Mouse (Mus musculus) mature B cell (primary cell): ENCODE measurements around the gene Cyb561.

Experiments used
- in situ Hi-C: fragments of 300-500 bp; cut with MboI; formaldehyde crosslinking; loops from 2 replicates; pipeline ENCODE4 v1.14.3; 2019

Cyb561 gene

DNA sequence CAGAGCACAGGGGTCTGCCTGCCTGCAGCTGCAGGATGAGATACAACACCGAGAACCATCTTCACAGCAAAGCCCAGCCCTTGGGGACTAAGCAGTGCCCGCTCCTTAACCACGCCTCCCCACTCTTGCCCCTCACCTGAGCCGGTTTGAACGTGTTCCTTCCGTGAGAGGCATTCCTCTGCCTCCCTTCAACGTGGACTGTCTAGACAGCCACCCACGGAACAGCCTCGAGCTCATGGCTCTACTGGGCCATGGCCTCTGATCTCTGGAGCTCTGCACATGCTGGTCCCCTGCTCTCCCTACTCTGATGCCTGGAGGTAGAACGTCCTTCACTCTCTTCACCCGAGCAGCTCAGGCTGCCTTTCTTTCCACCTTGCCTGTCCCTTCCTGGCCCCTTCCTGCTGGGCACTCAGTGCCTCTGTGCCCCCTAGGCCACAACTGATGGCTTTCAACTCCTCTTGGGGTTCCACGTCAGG lies at the start of gene Cyb561:
Gene Cyb561, minus strand, starts transcription at position 426 of the 476 bp plus-strand sequence.
- in situ Hi-C loops = no loop called here

DNA sequence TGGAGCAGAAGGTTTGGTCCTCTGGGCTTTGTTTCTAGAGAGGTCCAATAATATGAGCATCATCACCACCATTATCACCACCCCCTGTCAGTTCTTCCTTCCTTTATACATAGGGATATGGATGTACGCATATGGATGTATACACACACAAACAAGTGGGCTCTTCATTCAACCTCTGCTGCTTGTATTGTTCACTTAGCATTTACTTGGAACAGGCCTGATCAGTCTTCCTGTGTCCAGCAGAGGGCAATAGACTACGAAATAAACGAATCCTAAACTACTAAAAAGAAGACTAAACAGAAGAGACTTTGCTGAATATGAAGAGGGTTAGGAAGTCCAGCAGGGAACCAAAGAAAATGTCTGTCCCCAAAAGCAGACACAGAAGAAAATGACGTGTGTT lies 48.6 kb upstream of the Cyb561 start:
- in situ Hi-C loops = no loop called here

- in situ Hi-C loops = no loop called here
Measured at GRCm38 (mm10) chr11:106000062-106000461, 46.9 kb upstream of the Cyb561 start.

GRCm38 (mm10) chr11:105994375-105994774 lies 41.2 kb upstream of the Cyb561 start, which contains the start of gene Ace3:
Ace3 (plus strand) TSS chr11:105994675.
- in situ Hi-C loops = no loop called here

GRCm38 (mm10) chr11:105990231-105990630 lies 37.1 kb upstream of the Cyb561 start:
- in situ Hi-C loops = no loop called here

GRCm38 (mm10) chr11:105989446-105989845 lies 36.3 kb upstream of the Cyb561 start:
- in situ Hi-C loops = no loop called here

DNA sequence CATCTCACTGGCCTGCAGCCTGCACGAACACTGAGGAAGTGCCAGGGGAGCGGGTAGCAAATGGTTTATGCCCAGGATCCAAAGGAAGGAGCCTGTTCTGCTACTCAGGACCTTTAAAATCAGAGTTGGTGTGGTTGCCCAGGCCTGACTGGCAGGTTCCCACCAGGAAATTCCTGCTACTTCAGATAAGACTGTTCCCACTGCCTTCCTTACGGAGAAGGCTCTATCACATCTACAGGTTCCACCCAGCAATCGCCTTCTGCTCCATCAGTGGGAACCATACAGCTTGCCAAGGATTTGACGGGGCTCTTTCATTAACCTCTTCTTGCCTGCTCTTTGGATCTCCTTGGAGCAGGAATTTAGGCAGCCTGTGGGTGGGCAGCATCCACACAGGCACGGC lies 34.3 kb upstream of the Cyb561 start:
- in situ Hi-C loops = no loop called here

DNA sequence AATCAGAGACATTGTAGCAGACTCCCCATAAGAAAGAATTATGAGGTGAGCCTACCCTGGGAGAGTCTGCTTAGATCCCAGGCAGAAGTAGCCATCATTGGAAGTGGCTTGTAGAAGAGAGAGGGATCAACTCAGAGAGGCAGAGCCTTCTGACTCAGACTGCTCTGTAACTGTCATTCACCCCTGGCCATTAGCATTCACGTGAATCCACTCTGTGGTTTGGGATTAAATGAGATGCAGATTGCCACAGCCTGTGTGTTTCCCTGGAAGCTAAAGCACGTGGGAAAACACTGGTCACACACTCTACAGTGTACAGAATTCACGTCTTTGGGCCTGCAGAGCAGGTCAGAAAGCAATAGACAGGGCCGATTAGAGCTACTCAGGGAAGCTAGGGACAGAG lies 31.3 kb upstream of the Cyb561 start:
- in situ Hi-C loops = no loop called here

- in situ Hi-C loops = no loop called here
Measured at GRCm38 (mm10) chr11:105978634-105979033, 25.5 kb upstream of the Cyb561 start.

- in situ Hi-C loops = no loop called here
Measured at GRCm38 (mm10) chr11:105978232-105978631, 25.1 kb upstream of the Cyb561 start.

- in situ Hi-C loops = no loop called here
Measured at GRCm38 (mm10) chr11:105975636-105976035, 22.5 kb upstream of the Cyb561 start.

DNA sequence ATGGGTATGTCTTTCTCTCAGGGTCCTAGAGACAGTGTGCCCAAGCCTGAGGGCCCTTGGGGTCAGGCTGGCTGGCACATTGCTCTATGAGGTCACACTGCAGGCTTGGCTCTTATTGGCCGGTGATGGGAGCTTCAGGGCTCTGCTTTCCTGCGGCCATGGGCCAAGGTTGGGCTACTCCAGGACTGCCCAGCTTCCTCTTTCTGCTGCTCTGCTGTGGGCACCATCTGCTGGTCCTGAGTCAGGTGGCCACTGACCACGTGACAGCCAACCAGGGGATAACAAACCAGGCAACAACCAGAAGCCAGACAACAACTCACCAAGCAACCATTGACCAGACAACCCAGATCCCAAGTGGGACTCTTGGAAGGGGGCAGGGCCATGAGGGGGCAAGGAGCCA lies 21.9 kb upstream of the Cyb561 start:
- in situ Hi-C loops = no loop called here

- in situ Hi-C loops = no loop called here
Measured at GRCm38 (mm10) chr11:105974593-105974992, 21.5 kb upstream of the Cyb561 start.

GRCm38 (mm10) chr11:105969516-105969915 lies 16.4 kb upstream of the Cyb561 start:
- in situ Hi-C loops = no loop called here

- in situ Hi-C loops = no loop called here
Measured at GRCm38 (mm10) chr11:105968948-105969347, 15.8 kb upstream of the Cyb561 start.

DNA sequence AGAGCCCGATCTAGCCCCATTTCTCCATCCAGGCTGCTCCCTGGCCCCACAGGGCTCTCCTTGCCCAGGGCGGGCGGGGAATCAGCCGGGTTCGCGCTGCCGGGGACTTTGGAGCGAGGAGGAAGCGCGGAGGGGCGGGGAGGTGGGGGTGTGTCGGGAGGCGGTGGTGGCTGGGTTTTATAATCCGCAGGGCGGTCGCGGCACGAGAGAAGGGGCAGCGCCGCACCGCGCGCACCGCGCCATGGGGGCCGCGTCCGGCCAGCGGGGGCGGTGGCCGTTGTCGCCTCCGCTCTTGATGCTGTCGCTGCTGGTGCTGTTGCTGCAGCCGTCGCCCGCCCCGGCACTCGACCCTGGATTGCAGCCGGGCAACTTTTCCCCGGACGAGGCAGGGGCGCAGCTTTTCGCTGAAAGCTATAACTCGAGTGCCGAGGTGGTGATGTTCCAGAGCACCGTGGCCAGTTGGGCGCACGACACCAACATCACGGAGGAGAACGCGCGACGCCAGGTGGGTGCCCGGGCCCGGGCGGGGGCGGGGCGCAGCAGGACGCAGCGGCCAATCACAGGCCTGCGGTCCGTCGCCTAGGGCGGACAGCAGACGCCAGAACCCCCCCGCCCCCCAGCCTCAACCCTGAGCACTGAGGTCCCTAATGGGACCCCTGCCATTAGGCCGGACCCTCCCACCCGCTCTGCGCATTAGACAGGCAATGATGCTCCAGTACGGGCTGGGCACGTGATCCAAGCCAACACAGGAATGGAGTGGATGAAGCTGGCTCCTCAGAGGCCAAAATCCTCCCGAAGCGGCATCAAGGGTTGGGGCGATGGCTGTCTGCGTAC lies 14.8 kb upstream of the Cyb561 start, which contains the start of gene Ace:
Gene Ace, plus strand, starts transcription at position 205 of the 834 bp plus-strand sequence.
- in situ Hi-C loops = no loop called here

GRCm38 (mm10) chr11:105966288-105966687 lies 13.2 kb upstream of the Cyb561 start:
- in situ Hi-C loops = no loop called here

DNA sequence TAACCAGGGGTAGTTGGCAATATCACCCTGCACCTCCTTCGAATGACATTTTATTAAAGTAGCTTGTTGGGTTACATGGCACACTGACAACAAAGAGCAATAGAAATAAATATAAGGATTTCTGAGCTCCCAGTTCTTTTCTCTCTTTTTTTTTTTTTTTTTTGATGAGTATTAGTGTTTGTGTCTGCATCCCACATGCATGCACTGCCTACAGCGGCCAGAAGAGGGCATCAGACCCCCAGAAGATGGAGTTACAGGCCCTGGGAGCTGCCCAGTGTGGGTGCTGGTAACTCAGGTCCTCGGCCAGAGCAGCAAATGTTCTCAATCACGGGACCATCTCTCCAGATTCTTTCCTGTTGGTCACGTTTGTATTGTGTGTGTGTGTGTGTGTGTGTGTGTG lies 11.6 kb upstream of the Cyb561 start:
- in situ Hi-C loops = no loop called here

GRCm38 (mm10) chr11:105959355-105959754 lies 6.2 kb upstream of the Cyb561 start:
- in situ Hi-C loops = no loop called here

DNA sequence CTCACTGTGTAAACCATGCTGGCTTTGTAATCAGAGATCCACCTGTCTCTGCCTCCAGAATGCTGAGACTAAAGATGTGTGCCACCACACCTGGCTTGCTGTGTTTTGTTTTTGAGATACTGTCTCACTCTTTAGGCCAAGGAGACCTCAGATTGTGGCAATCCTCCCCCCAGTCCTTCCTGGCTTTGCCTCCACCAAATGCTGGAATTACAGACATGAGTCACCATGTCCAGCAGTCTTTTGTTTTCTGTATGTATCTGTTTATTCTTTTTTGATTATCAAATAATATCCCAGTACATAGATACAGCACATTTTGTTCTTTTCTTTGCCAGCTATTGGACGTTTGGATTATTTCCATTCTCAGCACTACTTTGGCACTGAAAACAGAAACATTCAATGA lies 5.4 kb upstream of the Cyb561 start:
- in situ Hi-C loops = no loop called here

- in situ Hi-C loops = no loop called here
Measured at GRCm38 (mm10) chr11:105957501-105957900, 4.4 kb upstream of the Cyb561 start.

- in situ Hi-C loops = no loop called here
Measured at GRCm38 (mm10) chr11:105955815-105956430, 2.8 kb upstream of the Cyb561 start.

- in situ Hi-C loops = no loop called here
Measured at GRCm38 (mm10) chr11:105953402-105953801, 266 bp upstream of the Cyb561 start.
